Mouse (Mus musculus) erythroblast, embryonic 14.5 days (primary cell): ENCODE measurements around the gene Fam216a. TPM values are rescaled to one million over a fixed set of nuclear protein-coding genes. Genes with fewer than 3 reads are reported as not detected.

ENCODE experiments used
- H3K27me3 ChIP-seq: 2 replicates; pipeline ENCODE4 v1.6.1; 2012; ENCODE audit warnings: inconsistent platforms; ENCODE audit not compliant: control insufficient read depth
- H3K36me3 ChIP-seq: 2 replicates; pipeline ENCODE4 v1.6.1; 2012; ENCODE audit warnings: mild to moderate bottlenecking, inconsistent platforms; ENCODE audit not compliant: control insufficient read depth
- H3K4me1 ChIP-seq: 2 replicates; pipeline ENCODE4 v1.6.1; 2012; ENCODE audit warnings: inconsistent platforms; ENCODE audit not compliant: control insufficient read depth
- H3K4me3 ChIP-seq: replicated peaks from 2 replicates; pipeline ENCODE3; 2012; ENCODE audit warnings: moderate library complexity, mild to moderate bottlenecking, inconsistent platforms
- H3K9me3 ChIP-seq: 2 replicates; pipeline ENCODE4 v1.6.1; 2012; ENCODE audit warnings: low read length, inconsistent platforms, mixed read lengths; ENCODE audit not compliant: control insufficient read depth
- GATA1 ChIP-seq: IDR thresholded peaks from 2 replicates; pipeline ENCODE4 v1.6.1; 2012; ENCODE audit warnings: low read length, inconsistent platforms, mixed read lengths
- TAL1 ChIP-seq: IDR thresholded peaks from 3 replicates; pipeline ENCODE4 v1.6.1; 2012; ENCODE audit warnings: low read length, inconsistent platforms, mixed read lengths
- polyA plus RNA-seq: library from polyadenylated mRNA; stranded (reverse); fragments of >175 nt; gene quantifications from 2 replicates; pipeline ENCODE4 v1.2.3, GENCODE M21; 2012

Fam216a gene
- polyA plus RNA-seq, 1 experiment: 3.2 TPM

GRCm38 (mm10) chr5:122342874-122343273 lies 29.3 kb downstream of the Fam216a start:
- H3K27me3 ChIP-seq: no peaks in the 10 kb centered on the region
- no peak overlapping the region for H3K4me3 ChIP-seq
- no peaks in the 10 kb centered on the region for H3K4me1 ChIP-seq
- peaks cover 3% of the 10 kb centered on the region; the same call in 1 of the 2 replicates for H3K9me3 ChIP-seq
- TF ChIP-seq TAL1 (no peak), GATA1 (no peak)
- no peaks in the 10 kb centered on the region; the same call in 1 of the 2 replicates for H3K36me3 ChIP-seq

- Histone ChIP-seq H3K27me3 (no peaks in the 10 kb centered on the region), H3K36me3 (no peaks in the 10 kb centered on the region; the same call in 1 of the 2 replicates), H3K4me1 (peaks cover 5% of the 10 kb centered on the region), H3K9me3 (no peaks in the 10 kb centered on the region), H3K4me3 (no peak overlapping the region)
- TF ChIP-seq GATA1 (no peak), TAL1 (no peak)
Measured at GRCm38 (mm10) chr5:122336554-122337294, 35.4 kb downstream of the Fam216a start.

- Histone ChIP-seq H3K4me1 (peaks cover 5% of the 10 kb centered on the region), H3K4me3 (no peak overlapping the region), H3K9me3 (no peaks in the 10 kb centered on the region), H3K27me3 (no peaks in the 10 kb centered on the region), H3K36me3 (no peaks in the 10 kb centered on the region; the same call in 1 of the 2 replicates)
- TF ChIP-seq GATA1: no peak
- no peak for TF ChIP-seq TAL1
Measured at GRCm38 (mm10) chr5:122334682-122335081, 37.5 kb downstream of the Fam216a start.

GRCm38 (mm10) chr5:122330269-122330668 lies 41.9 kb downstream of the Fam216a start:
- TF ChIP-seq GATA1 (no peak), TAL1 (no peak)

GRCm38 (mm10) chr5:122327283-122327682 lies 44.9 kb downstream of the Fam216a start:
- Histone ChIP-seq H3K4me1 (no peaks in the 10 kb centered on the region), H3K9me3 (no peaks in the 10 kb centered on the region), H3K27me3 (no peaks in the 10 kb centered on the region), H3K4me3 (no peak overlapping the region), H3K36me3 (peaks cover 37% of the 10 kb centered on the region)
- TF ChIP-seq TAL1 (no peak), GATA1 (no peak)

More at GRCm38 (mm10) chr5:122330269-122330668, 41.9 kb downstream of the Fam216a start:
- H3K9me3 ChIP-seq: no peaks in the 10 kb centered on the region
- H3K27me3 ChIP-seq: no peaks in the 10 kb centered on the region
- H3K4me3 ChIP-seq: no peak overlapping the region
- H3K36me3 ChIP-seq: peaks cover 16% of the 10 kb centered on the region
- peaks cover 3% of the 10 kb centered on the region for H3K4me1 ChIP-seq

GRCm38 (mm10) chr5:122325477-122325876 lies 46.7 kb downstream of the Fam216a start:
- H3K4me3 ChIP-seq: no peak overlapping the region
- TF ChIP-seq TAL1: no peak
- TF ChIP-seq GATA1: no peak
- H3K9me3 ChIP-seq: no peaks in the 10 kb centered on the region
- no peaks in the 10 kb centered on the region for H3K4me1 ChIP-seq
- H3K27me3 ChIP-seq: no peaks in the 10 kb centered on the region
- H3K36me3 ChIP-seq: peaks cover 54% of the 10 kb centered on the region

- no peak overlapping the region for H3K4me3 ChIP-seq
- H3K27me3 ChIP-seq: no peaks in the 10 kb centered on the region
- peaks cover 61% of the 10 kb centered on the region for H3K36me3 ChIP-seq
- TF ChIP-seq GATA1 (no peak), TAL1 (no peak)
- no peaks in the 10 kb centered on the region for H3K9me3 ChIP-seq
- no peaks in the 10 kb centered on the region for H3K4me1 ChIP-seq
Measured at GRCm38 (mm10) chr5:122324608-122325431, 47.3 kb downstream of the Fam216a start.

- H3K27me3 ChIP-seq: no peaks in the 10 kb centered on the region
- peaks cover 65% of the 10 kb centered on the region for H3K36me3 ChIP-seq
- TF ChIP-seq TAL1 (no peak), GATA1 (no peak)
- H3K4me1 ChIP-seq: no peaks in the 10 kb centered on the region
- H3K9me3 ChIP-seq: no peaks in the 10 kb centered on the region
- no peak overlapping the region for H3K4me3 ChIP-seq
Measured at GRCm38 (mm10) chr5:122323523-122323922, 48.6 kb downstream of the Fam216a start.

GRCm38 (mm10) chr5:122320205-122320781 lies 51.9 kb downstream of the Fam216a start:
- H3K36me3 ChIP-seq: peaks cover 73% of the 10 kb centered on the region
- H3K4me3 ChIP-seq: no peak overlapping the region
- H3K27me3 ChIP-seq: no peaks in the 10 kb centered on the region
- TF ChIP-seq GATA1: no peak
- no peak for TF ChIP-seq TAL1
- H3K9me3 ChIP-seq: no peaks in the 10 kb centered on the region
- peaks cover 8% of the 10 kb centered on the region for H3K4me1 ChIP-seq
